Mouse (Mus musculus): ENCODE measurements around the gene Coro1c. TPM values are rescaled to one million over a fixed set of nuclear protein-coding genes. Genes with fewer than 3 reads are reported as not detected.
"Not testable (repeated sequence)": the region's sequence is repeated elsewhere in the genome, so short reads cannot be mapped to it uniquely, and the experiment has no call there.

Gene Coro1c
- polyA plus RNA-seq, 1 experiment from 2014 or later = 102 TPM

DNA sequence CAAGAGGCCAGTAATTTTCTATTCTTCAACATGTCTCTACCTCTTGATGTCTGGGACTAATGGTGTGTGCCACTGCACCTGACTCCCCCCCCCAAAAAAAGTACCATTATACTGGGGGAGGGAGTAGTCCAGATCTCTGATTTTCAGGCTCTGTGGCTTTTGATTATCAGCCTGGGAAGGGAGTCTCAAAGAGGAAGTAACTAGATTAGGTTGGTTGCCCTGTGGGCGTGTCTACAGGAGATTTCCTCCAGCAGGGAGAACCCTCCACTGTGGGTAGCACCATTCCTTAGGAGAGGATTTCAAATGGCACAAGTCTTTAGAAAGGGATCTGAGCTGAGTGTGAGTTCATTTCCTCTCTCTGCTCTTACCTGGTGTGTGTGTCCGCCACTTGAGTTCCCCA lies 95.9 kb downstream of the Coro1c start:
- DNase-seq (ENCODE audit: low spot score) = no peak
- Histone ChIP-seq H3K27ac (ENCODE audit: low read length) (no peak overlapping the region), H3K4me3 (ENCODE audit: low read depth, low read length) (no peak overlapping the region), H3K36me3 (ENCODE audit: insufficient read depth, low read length) (no peaks in the 10 kb centered on the region), H3K27me3 (replicated peaks; ENCODE audit: insufficient read depth, low read length) (no peaks in the 10 kb centered on the region), H3K4me2 (replicated peaks; ENCODE audit: low read depth, low read length) (no peak overlapping the region), H3K9ac (replicated peaks; ENCODE audit: low read depth) (no peak overlapping the region), H3K4me1 (ENCODE audit: insufficient read depth, low read depth, low read length) (no peaks in the 10 kb centered on the region), H3K9me3 (ENCODE audit: low read length) (no peaks in the 10 kb centered on the region)
- no peak for TF ChIP-seq CTCF (IDR thresholded peaks at IDR 0.05)
- TF ChIP-seq EP300 (IDR thresholded peaks at IDR 0.05) = no peak
- no peak for ATAC-seq
- WGBS = 88% methylated on average over 2 of the region's 2 CpGs

DNA sequence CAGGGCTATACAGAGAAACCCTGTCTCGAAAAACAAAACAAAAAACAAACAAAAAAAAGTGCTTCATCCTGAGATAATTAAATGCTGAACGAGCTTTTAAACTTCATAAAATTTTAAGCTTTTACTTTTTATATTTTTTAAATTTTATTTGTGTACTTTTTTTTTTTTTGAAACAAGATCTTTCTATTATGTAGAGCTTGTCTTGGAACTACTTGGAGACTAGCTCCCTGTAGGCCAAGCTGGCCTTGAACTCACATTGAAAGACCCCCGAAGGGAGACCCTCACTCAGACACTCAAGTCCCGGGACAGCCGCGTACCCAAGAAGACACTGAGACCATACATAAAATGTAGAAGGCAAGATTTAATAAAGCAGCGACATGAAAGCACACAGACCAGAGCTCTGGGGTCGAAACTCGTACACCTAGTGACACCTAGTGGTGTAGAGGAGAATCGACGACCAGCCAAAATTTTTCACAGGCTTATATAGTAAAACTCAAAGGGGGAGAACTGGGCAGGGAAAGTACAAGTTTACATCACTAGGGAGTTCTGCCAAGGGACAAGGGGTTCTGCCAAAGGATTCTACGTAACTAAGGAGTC lies 96.6 kb downstream of the Coro1c start:
- H3K4me1 ChIP-seq (ENCODE audit: insufficient read depth, low read depth, low read length); H3K27ac ChIP-seq (ENCODE audit: low read length); H3K27me3 ChIP-seq (replicated peaks; ENCODE audit: insufficient read depth, low read length); DNase-seq (ENCODE audit: low spot score); H3K36me3 ChIP-seq (ENCODE audit: insufficient read depth, low read length); H3K9me3 ChIP-seq (ENCODE audit: low read length); H3K4me3 ChIP-seq (ENCODE audit: low read depth, low read length); H3K4me2 ChIP-seq (replicated peaks; ENCODE audit: low read depth, low read length); ATAC-seq; H3K9ac ChIP-seq (replicated peaks; ENCODE audit: low read depth): not testable (repeated sequence)
- WGBS = 16% methylated on average over 11 of the region's 12 CpGs
- peak; percentile 61 for TF ChIP-seq CTCF (IDR thresholded peaks at IDR 0.05)

GRCm38 (mm10) chr5:113810111-113810510 lies 98.4 kb downstream of the Coro1c start:
- Histone ChIP-seq H3K9me3 (ENCODE audit: low read length) (no peaks in the 10 kb centered on the region), H3K4me1 (ENCODE audit: insufficient read depth, low read depth, low read length) (no peaks in the 10 kb centered on the region), H3K36me3 (ENCODE audit: insufficient read depth, low read length) (no peaks in the 10 kb centered on the region), H3K9ac (replicated peaks; ENCODE audit: low read depth) (no peak overlapping the region), H3K4me3 (ENCODE audit: low read depth, low read length) (no peak overlapping the region), H3K27ac (ENCODE audit: low read length) (no peak overlapping the region), H3K4me2 (replicated peaks; ENCODE audit: low read depth, low read length) (no peak overlapping the region), H3K27me3 (replicated peaks; ENCODE audit: insufficient read depth, low read length) (no peaks in the 10 kb centered on the region)
- DNase-seq (ENCODE audit: low spot score) (no peak), ATAC-seq (no peak)
- TF ChIP-seq EP300 (IDR thresholded peaks at IDR 0.05) (no peak), CTCF (IDR thresholded peaks at IDR 0.05) (no peak)
- WGBS = 72% methylated on average over 4 of the region's 4 CpGs

DNA sequence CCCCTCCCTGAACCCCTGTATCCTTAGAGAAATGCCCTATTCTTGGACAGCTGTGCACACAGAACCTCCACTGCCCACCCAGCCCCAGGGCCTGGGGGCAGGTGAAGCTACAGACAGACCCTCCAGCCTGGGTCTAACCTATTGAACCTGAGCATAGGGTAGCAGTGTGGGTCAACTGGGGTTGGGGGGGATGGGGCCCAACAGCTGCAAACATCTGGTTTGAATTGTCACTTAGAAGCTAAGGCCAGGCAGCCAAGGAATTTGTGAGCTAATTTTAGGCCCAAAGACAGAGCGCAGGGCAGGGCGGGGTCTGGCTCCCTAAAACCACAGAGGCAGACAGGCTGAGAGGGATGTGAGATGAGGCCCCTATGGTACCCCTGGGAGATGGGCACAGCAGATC lies 100.4 kb downstream of the Coro1c start:
- ATAC-seq (peak; percentile 66), DNase-seq (ENCODE audit: low spot score) (peak; percentile 78)
- H3K4me1 ChIP-seq (ENCODE audit: insufficient read depth, low read depth, low read length) = no peaks in the 10 kb centered on the region
- no peaks in the 10 kb centered on the region for H3K9me3 ChIP-seq (ENCODE audit: low read length)
- H3K27ac ChIP-seq (ENCODE audit: low read length) = peak overlapping the region; percentile 64
- peak; percentile 64; the same call in 1 of the 2 replicates for TF ChIP-seq EP300 (IDR thresholded peaks at IDR 0.05)
- TF ChIP-seq CTCF (IDR thresholded peaks at IDR 0.05) = no peak
- no peaks in the 10 kb centered on the region for H3K27me3 ChIP-seq (replicated peaks; ENCODE audit: insufficient read depth, low read length)
- no peaks in the 10 kb centered on the region for H3K36me3 ChIP-seq (ENCODE audit: insufficient read depth, low read length)
- H3K4me2 ChIP-seq (replicated peaks; ENCODE audit: low read depth, low read length) = no peak overlapping the region
- H3K9ac ChIP-seq (replicated peaks; ENCODE audit: low read depth) = no peak overlapping the region
- WGBS = 56% methylated on average over 2 of the region's 2 CpGs
- no peak overlapping the region for H3K4me3 ChIP-seq (ENCODE audit: low read depth, low read length)

- peak overlapping the region; percentile 64 for H3K27ac ChIP-seq (ENCODE audit: low read length)
- DNase-seq (ENCODE audit: low spot score) (no peak), ATAC-seq (no peak)
- H3K27me3 ChIP-seq (replicated peaks; ENCODE audit: insufficient read depth, low read length) = no peaks in the 10 kb centered on the region
- no peaks in the 10 kb centered on the region for H3K9me3 ChIP-seq (ENCODE audit: low read length)
- H3K4me1 ChIP-seq (ENCODE audit: insufficient read depth, low read depth, low read length) = no peaks in the 10 kb centered on the region
- no peaks in the 10 kb centered on the region for H3K36me3 ChIP-seq (ENCODE audit: insufficient read depth, low read length)
- TF ChIP-seq CTCF (IDR thresholded peaks at IDR 0.05) = no peak
- TF ChIP-seq EP300 (IDR thresholded peaks at IDR 0.05) = no peak
- 51% methylated on average over 9 of the region's 9 CpGs for WGBS
- H3K4me3 ChIP-seq (ENCODE audit: low read depth, low read length) = no peak overlapping the region
- H3K4me2 ChIP-seq (replicated peaks; ENCODE audit: low read depth, low read length) = no peak overlapping the region
- H3K9ac ChIP-seq (replicated peaks; ENCODE audit: low read depth) = no peak overlapping the region
These were observed 100.8 kb downstream of the Coro1c start for GRCm38 (mm10) chr5:113807712-113808111.

DNA sequence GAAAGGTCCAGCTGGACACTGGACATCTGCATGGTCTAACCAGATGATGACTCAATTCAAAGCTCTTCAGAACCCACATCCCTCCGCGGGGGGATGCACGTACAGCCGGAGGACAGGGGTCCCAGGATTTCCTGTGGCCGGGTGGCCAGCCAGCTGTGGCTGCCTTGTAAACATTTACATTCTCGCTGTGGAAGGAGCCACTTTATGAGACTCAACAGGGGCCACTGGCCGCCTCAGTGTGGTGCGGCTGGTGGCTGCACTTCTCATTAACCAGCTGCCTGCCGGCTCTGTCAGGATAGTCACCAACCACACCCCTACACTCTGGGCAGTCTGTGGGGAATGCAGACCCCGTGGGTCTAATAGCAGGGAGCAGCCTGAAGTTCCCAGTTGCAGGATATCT lies 102.1 kb downstream of the Coro1c start:
- TF ChIP-seq CTCF (IDR thresholded peaks at IDR 0.05) = no peak
- TF ChIP-seq EP300 (IDR thresholded peaks at IDR 0.05) = no peak
- H3K27me3 ChIP-seq (replicated peaks; ENCODE audit: insufficient read depth, low read length) = no peaks in the 10 kb centered on the region
- H3K4me2 ChIP-seq (replicated peaks; ENCODE audit: low read depth, low read length) = no peak overlapping the region
- no peak overlapping the region for H3K4me3 ChIP-seq (ENCODE audit: low read depth, low read length)
- WGBS = 6% methylated on average over 10 of the region's 10 CpGs
- no peaks in the 10 kb centered on the region for H3K9me3 ChIP-seq (ENCODE audit: low read length)
- no peak overlapping the region for H3K27ac ChIP-seq (ENCODE audit: low read length)
- no peak overlapping the region for H3K9ac ChIP-seq (replicated peaks; ENCODE audit: low read depth)
- H3K36me3 ChIP-seq (ENCODE audit: insufficient read depth, low read length) = no peaks in the 10 kb centered on the region
- DNase-seq (ENCODE audit: low spot score) = no peak
- ATAC-seq = peak; percentile 34
- H3K4me1 ChIP-seq (ENCODE audit: insufficient read depth, low read depth, low read length) = no peaks in the 10 kb centered on the region

DNA sequence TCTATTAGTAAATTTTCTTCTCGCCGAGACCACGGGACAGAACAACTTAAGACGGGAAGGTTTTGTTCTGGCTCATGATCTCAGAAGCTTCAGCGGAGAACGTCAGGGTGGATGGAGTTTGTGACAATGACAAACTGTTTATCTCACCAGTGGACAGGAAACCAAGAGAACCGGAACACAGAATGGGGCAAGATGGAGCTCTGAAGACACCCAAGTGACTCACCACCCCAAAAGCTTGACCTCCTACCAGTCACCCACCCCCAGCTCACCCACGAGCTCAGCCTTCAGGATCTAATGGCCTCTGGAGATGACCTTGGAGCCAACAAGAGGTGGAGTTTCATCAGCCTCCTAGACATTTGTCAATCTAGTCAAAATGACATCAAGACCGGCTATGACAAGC lies 103.3 kb downstream of the Coro1c start:
- Histone ChIP-seq H3K4me1 (ENCODE audit: insufficient read depth, low read depth, low read length) (no peaks in the 10 kb centered on the region), H3K9me3 (ENCODE audit: low read length) (no peaks in the 10 kb centered on the region), H3K36me3 (ENCODE audit: insufficient read depth, low read length) (no peaks in the 10 kb centered on the region), H3K9ac (replicated peaks; ENCODE audit: low read depth) (no peak overlapping the region), H3K27ac (ENCODE audit: low read length) (no peak overlapping the region), H3K4me2 (replicated peaks; ENCODE audit: low read depth, low read length) (no peak overlapping the region), H3K27me3 (replicated peaks; ENCODE audit: insufficient read depth, low read length) (no peaks in the 10 kb centered on the region), H3K4me3 (ENCODE audit: low read depth, low read length) (no peak overlapping the region)
- DNase-seq (ENCODE audit: low spot score) (peak; percentile 41), ATAC-seq (no peak)
- 68% methylated on average over 9 of the region's 9 CpGs for WGBS
- TF ChIP-seq EP300 (IDR thresholded peaks at IDR 0.05) (no peak), CTCF (IDR thresholded peaks at IDR 0.05) (no peak)

All from lung, postnatal 0 days (tissue).